Mouse (Mus musculus) brown adipose tissue, adult 24 weeks (tissue): ENCODE results near the gene Dmd. TPM values are rescaled to one million over a fixed set of nuclear protein-coding genes. Genes with fewer than 3 reads are reported as not detected.

ENCODE experiments used
- H3K27ac ChIP-seq: fragments of 200-500 bp; replicated peaks from 2 replicates; pipeline ENCODE4 v1.5.1; 2012; ENCODE audit warnings: low read depth, mild to moderate bottlenecking, low read length
- H3K4me1 ChIP-seq: fragments of 200-500 bp; 2 replicates; pipeline ENCODE4 v1.6.1; 2012; ENCODE audit warnings: low read length, mixed read lengths; ENCODE audit not compliant: control insufficient read depth, insufficient read depth, insufficient read length
- H3K4me3 ChIP-seq: fragments of 200-500 bp; 2 replicates; pipeline ENCODE4 v1.5.1; 2012; ENCODE audit warnings: low read depth, mild to moderate bottlenecking, low read length, moderate library complexity; ENCODE audit not compliant: insufficient read depth
- polyA plus RNA-seq: library from polyadenylated mRNA; stranded (reverse); fragments of >200 nt; gene quantifications from 2 replicates; pipeline ENCODE4 v1.2.4, GENCODE M21; 2012; ENCODE audit not compliant: missing spikeins, insufficient read depth, insufficient read length

Gene Dmd
- polyA plus RNA-seq, 1 experiment = 5.9 TPM

- Histone ChIP-seq H3K27ac (no peak overlapping the region), H3K4me1 (no peaks in the 10 kb centered on the region), H3K4me3 (no peak overlapping the region)
Observed at GRCm38 (mm10) chrX:84553441-84553840, 1604.8 kb downstream of the Dmd start.

GRCm38 (mm10) chrX:84598476-84598875 lies 1649.8 kb downstream of the Dmd start:
- no peak overlapping the region for H3K27ac ChIP-seq
- H3K4me1 ChIP-seq = no peaks in the 10 kb centered on the region

GRCm38 (mm10) chrX:84640446-84640845 lies 1691.8 kb downstream of the Dmd start:
- Histone ChIP-seq H3K4me1 (no peaks in the 10 kb centered on the region), H3K27ac (no peak overlapping the region), H3K4me3 (no peak overlapping the region)

More at GRCm38 (mm10) chrX:84598476-84598875, 1649.8 kb downstream of the Dmd start:
- no peak overlapping the region for H3K4me3 ChIP-seq

- Histone ChIP-seq H3K4me3 (no peak overlapping the region), H3K27ac (no peak overlapping the region), H3K4me1 (no peaks in the 10 kb centered on the region)
Observed at GRCm38 (mm10) chrX:84747683-84748082, 1799.0 kb downstream of the Dmd start.

GRCm38 (mm10) chrX:84860012-84860647 lies 1911.5 kb downstream of the Dmd start:
- Histone ChIP-seq H3K27ac (no peak overlapping the region), H3K4me3 (no peak overlapping the region), H3K4me1 (no peaks in the 10 kb centered on the region)

- Histone ChIP-seq H3K4me1 (no peaks in the 10 kb centered on the region), H3K4me3 (no peak overlapping the region), H3K27ac (no peak overlapping the region)
Observed at GRCm38 (mm10) chrX:84873090-84873489, 1924.4 kb downstream of the Dmd start.

- Histone ChIP-seq H3K27ac (no peak overlapping the region), H3K4me3 (no peak overlapping the region), H3K4me1 (no peaks in the 10 kb centered on the region)
Observed at GRCm38 (mm10) chrX:84878125-84878524, 1929.5 kb downstream of the Dmd start.

- Histone ChIP-seq H3K4me1 (no peaks in the 10 kb centered on the region), H3K4me3 (no peak overlapping the region), H3K27ac (no peak overlapping the region)
Observed at GRCm38 (mm10) chrX:84932715-84933473, 1984.2 kb downstream of the Dmd start.

GRCm38 (mm10) chrX:84960557-84960956 lies 2011.9 kb downstream of the Dmd start:
- H3K4me3 ChIP-seq = no peak overlapping the region
- no peaks in the 10 kb centered on the region for H3K4me1 ChIP-seq
- no peak overlapping the region for H3K27ac ChIP-seq

- Histone ChIP-seq H3K27ac (no peak overlapping the region), H3K4me3 (no peak overlapping the region), H3K4me1 (no peaks in the 10 kb centered on the region)
Observed at GRCm38 (mm10) chrX:84960972-84961371, 2012.3 kb downstream of the Dmd start.

GRCm38 (mm10) chrX:85008304-85008703 lies 2059.6 kb downstream of the Dmd start:
- Histone ChIP-seq H3K4me3 (no peak overlapping the region), H3K27ac (no peak overlapping the region)

GRCm38 (mm10) chrX:85041466-85042058 lies 2092.9 kb downstream of the Dmd start:
- Histone ChIP-seq H3K27ac (no peak overlapping the region), H3K4me1 (no peaks in the 10 kb centered on the region), H3K4me3 (no peak overlapping the region)

More at GRCm38 (mm10) chrX:85008304-85008703, 2059.6 kb downstream of the Dmd start:
- no peaks in the 10 kb centered on the region for H3K4me1 ChIP-seq

- no peak overlapping the region for H3K27ac ChIP-seq
- no peaks in the 10 kb centered on the region for H3K4me1 ChIP-seq
- H3K4me3 ChIP-seq = no peak overlapping the region
Observed at GRCm38 (mm10) chrX:85046631-85047030, 2098.0 kb downstream of the Dmd start.

GRCm38 (mm10) chrX:85048141-85049110 lies 2099.8 kb downstream of the Dmd start:
- H3K27ac ChIP-seq = peak overlapping the region; percentile 28
- no peaks in the 10 kb centered on the region for H3K4me1 ChIP-seq
- H3K4me3 ChIP-seq = peak overlapping the region; percentile 70

GRCm38 (mm10) chrX:85049593-85049992 lies 2100.9 kb downstream of the Dmd start:
- Histone ChIP-seq H3K4me3 (peak overlapping the region; percentile 70), H3K27ac (peak overlapping the region; percentile 33), H3K4me1 (no peaks in the 10 kb centered on the region)
